Mouse (Mus musculus) gonadal fat pad, adult 2 months (tissue): ENCODE results near the gene Asap3. TPM values are rescaled to one million over a fixed set of nuclear protein-coding genes. Genes with fewer than 3 reads are reported as not detected.

ENCODE experiments used
- DNase-seq: peaks from one replicate; pipeline ENCODE4 v3.0.0-alpha.2; 2012; ENCODE audit warnings: low read depth
- polyA plus RNA-seq: library from polyadenylated mRNA; depleted of rRNA; stranded (reverse); fragments of >200 nt; gene quantifications from 2 replicates; pipeline ENCODE4 v1.2.3, GENCODE M21; 2012

Asap3 gene
- polyA plus RNA-seq, 1 experiment = 6.2 TPM

- no peak for DNase-seq
Observed at GRCm38 (mm10) chr4:136218595-136219214, 12.5 kb downstream of the Asap3 start.

DNA sequence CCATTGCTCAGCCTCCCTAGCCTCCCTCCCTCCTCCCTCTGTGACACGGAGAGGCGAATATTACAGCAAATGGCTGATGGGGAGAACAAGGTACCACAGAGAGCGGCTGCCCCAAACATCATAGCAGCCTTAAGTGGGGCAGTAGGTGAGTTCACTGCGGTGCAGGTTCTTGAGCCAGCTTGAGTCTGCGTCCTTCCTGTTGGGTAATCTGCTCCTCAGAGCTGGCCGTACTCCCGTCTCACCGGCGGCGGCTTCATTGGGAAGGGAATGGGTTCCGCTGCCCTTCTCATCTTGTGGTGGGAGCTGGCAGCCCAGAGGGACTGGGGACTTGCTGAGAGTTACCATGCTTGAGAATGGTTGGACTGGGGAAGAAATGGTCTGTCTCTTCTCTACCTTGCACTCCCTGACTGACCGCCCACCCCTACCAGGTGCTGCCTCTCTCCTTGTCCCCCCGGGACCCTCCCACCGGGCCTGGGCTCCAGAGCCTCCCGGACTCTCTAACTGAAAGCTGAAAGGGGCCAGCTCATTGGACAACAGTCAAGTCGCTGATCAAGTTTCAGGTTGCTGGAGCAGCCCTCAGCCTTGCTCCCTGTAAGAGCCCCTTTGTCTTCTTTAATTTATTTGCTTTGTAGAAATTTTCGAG, 14.1 kb downstream of the Asap3 start:
- DNase-seq = no peak

- no peak for DNase-seq
Observed at GRCm38 (mm10) chr4:136223549-136224239, 17.5 kb downstream of the Asap3 start.

- no peak for DNase-seq
Observed at GRCm38 (mm10) chr4:136224240-136224559, 18.0 kb downstream of the Asap3 start.

GRCm38 (mm10) chr4:136224677-136225460, 18.7 kb downstream of the Asap3 start:
- no peak for DNase-seq

DNA sequence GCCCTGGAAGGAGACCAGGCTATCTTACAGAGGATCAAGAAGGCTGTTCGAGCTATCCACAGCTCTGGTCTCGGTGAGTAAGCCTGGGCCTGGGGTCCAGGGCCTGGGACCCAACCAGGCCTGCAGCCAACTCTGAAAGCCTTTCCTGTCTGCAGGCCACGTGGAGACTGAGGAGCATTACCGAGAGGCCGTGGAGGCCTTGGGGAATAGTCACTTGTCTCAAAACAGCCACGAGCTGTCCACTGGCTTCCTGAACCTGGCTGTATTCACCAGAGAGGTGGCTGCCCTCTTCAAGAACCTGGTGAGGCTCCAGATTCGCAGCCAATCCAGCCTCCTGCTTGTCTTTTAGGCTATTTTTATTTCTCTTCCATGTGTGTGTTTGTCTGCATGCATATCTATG, 21.2 kb downstream of the Asap3 start:
- no peak for DNase-seq

- no peak for DNase-seq
Observed at GRCm38 (mm10) chr4:136228640-136229039, 22.5 kb downstream of the Asap3 start.

DNA sequence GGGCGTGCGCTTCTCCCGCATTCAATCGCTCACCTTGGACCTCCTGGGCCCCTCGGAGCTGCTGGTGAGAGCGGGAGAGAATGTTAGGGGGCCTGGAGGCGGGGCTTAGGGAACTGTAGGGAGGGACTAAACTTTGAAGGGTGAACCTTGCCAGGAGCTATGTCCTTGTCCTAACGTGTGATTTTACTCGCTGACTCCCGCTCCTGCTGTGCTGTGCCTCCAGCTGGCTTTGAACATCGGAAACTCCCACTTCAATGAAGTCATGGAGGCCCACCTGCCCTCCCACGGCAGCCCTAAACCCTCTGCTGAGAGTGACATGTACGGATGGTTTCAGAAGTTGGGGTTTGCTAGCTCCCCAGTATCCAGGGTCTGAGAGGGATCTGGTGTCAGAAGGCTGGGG, 32.5 kb downstream of the Asap3 start:
- DNase-seq = no peak

DNA sequence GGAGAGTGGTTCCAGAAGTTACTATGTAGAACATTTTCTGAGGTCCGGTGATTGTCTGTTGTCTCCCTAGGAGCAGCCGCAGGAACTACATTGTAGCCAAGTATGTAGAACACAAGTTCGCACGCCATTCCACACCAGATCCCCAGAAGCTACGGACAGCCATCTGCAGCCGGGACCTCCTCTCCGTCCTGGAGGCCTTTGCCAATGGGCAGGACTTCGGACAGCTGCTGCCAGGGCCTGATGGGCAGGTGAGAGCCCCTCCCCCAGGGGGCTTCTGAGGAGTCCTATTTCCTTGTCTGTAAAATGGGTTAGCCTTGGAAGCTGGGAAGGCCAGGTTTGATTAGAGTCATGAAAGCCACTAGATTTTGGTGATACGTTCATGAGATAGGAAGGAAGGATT, 32.9 kb downstream of the Asap3 start:
- no peak for DNase-seq

GRCm38 (mm10) chr4:136239622-136240021, 33.5 kb downstream of the Asap3 start:
- DNase-seq = no peak

DNA sequence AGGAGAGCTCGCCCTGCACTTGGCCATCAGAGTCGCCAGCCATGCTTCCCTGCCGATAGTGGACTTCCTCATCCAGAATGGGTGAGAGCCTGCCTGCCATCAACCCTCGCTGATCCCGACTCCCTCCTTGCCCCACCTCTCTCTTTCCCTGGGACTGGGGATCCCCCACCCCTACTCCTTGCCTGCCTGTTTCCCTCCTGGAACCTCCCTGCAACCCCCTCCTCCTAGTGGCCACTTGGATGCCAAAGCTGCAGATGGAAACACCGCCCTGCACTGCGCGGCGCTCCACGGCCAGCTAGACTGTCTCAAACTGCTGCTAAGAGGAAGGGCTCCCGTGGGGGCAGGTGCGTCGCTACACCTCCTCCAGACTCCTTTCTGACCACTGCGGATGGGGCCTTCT, 34.0 kb downstream of the Asap3 start:
- no peak for DNase-seq

- no peak for DNase-seq
Observed at GRCm38 (mm10) chr4:136240955-136241354, 34.8 kb downstream of the Asap3 start.

DNA sequence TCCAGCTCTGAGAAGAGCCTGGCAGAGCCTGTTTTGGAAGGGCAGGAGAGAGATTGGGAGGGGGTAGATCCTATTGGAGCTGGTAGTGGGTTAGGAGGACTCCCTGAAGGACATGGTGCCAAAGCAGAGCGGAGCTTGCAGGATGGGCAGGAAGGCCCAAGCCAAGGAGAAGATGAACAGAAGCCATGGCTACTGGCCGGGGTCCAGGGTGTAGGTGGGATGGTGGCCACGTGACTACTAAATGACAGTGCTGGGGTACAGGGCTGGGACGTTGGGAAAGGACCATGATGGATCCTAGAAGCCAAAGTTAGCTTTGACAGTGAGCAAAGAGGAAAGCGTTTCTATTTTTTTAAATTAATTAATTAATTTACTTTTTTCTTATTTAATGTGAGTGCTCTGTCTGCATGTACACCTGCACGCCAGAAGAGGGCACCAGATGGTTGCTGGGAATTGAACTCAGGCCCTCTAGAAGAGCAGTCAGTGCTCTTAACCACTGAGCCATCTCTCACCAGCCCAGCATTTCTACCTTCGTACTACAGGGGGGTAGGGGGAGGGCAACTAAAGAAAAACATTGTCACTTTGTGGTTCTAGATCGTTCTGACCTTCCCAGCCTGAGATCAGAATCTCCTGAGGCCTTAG, 36.0 kb downstream of the Asap3 start:
- no peak for DNase-seq

GRCm38 (mm10) chr4:136242728-136243127, 36.6 kb downstream of the Asap3 start:
- DNase-seq = no peak

- DNase-seq = no peak
Observed at GRCm38 (mm10) chr4:136244208-136244607, 38.0 kb downstream of the Asap3 start.

DNA sequence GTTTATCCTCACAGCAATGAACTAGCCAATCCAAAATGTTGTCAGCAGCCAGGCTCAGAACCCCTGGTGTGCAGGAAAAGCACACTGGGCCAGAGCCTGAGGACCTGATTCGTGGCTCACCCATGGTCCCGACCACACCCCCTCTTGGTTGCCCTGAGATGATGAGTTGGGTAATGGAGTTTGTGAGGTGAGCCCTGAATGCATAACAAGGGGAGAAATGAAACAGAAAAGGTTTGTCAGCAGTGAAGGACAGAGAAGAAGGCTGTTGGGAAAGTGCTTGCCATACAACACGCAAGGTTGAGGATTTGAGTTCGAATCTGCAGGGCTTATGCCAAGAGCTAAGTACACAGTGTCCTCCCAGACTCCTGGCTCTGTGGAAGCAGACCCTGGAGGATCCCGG, 39.5 kb downstream of the Asap3 start:
- no peak for DNase-seq

- DNase-seq = no peak
Observed at GRCm38 (mm10) chr4:136246568-136246969, 40.4 kb downstream of the Asap3 start.

DNA sequence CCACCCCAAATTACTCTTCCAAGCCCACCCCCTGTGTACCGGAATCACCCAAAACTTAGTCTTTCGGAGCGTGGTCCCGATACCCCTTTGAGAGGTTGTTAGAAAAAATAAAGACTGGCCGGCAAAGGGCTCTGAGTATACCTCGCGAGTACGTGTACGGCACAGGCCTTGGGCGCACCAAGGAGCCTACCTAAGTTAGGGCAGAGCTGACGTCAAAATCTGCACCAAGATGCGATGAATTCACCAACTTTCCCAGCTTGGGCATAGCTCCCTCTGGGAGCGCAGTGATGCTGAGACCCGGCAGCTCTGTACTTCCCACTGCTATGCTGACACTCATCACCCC, 41.2 kb downstream of the Asap3 start:
- no peak for DNase-seq

DNA sequence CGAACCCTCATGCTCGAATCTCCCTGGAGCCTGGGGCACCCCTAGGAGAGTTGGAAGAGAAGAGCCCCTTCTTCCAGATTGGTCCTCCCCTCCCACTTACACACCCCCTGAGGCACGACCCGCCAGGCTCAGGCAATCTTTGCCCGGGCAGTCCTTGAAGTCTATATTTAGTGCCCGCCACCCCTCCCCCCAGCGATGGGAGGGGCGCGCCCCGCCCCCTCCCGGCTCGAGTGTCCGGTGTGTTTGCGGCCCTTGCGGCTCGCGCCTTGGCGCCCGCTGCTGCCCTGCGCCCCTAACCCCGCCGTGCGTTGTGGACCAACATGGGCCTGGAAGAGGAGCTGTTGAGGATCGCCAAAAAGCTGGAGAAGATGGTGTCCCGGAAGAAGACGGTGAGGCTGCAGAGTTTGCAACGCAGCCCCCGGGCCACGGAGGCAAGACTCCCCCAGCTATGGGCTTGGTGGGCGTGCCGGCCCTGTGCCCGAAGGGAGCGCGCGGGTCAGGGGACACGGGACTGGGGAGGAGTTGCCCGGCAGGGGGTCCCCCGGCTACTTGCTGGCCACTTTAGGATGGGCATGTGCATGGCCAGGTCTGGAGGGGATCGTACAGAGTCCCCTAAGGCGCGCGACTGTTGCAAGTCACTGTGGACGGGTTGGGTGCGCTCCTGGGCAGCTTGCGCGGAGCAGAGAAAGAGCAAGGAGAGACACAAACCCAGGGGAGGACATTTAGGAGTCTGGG, 41.7 kb downstream of the Asap3 start, which contains the start of gene Tcea3:
TSS of gene Tcea3 (plus strand) at position 1 of the 735 bp plus-strand sequence.
- DNase-seq = no peak

DNA sequence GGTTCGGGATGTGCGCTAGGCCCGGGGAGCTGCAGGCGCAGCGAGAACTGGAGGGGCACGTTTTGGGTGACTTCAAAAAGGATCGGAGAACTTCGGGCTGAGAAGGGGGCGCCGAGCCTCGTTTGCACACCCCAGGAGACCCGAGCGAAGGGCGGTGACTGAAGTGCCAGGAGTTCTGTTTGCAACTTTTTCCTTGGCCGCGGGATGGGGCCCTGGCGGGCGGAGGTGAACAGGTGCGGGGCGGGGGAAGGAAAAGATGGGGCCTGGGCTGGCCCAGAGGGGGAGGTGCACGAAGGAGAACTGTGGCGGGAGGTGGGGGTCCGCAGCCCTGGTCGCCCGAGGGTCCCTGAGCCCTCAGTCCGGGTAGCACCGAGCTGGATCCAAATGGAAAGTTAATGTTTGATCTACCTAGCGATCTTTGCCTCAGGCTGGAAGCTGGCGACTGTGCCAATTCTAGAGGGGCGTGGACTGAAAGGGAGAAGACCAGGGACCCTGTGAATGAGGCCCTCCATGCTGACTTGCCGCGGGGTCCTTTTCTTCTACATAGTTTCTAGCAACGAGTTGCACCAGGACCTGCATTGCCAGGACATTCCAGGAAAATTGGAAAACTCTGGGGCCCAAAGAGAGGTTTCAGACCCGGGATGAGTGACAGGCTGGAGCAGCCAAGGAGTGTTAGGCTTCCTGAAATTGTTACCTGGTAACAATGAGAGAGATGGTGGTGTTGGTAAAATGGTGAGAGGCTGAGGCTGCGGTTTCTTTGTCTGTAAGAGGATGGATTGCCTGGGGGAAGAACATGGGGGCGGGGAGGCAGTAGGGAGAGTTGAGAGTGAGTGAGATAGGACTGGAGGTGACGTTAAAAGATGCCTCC, 42.5 kb downstream of the Asap3 start:
- DNase-seq = no peak

DNA sequence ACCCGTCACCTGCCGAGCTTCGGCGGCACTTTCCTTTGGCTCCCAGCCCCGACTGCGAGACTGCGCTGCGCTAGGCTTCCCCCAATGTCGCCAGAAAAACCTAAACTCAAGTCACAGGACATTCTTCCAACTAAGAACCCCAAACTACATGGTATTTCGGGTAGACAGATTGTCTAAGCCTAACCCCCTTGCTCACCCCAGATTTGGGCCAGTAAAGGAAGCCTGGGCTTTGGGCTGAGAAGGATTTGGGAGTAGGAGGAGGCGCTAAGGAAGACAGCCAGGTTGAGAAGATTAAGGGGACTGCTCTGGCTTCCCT, 43.1 kb downstream of the Asap3 start:
- DNase-seq = no peak
